Mouse (Mus musculus) liver, embryonic 14 days (tissue): ENCODE measurements around the gene Mvp. TPM values are rescaled to one million over a fixed set of nuclear protein-coding genes. Genes with fewer than 3 reads are reported as not detected.

Source experiments
- polyA plus RNA-seq: library from polyadenylated mRNA; depleted of rRNA; stranded (reverse); fragments of >200 nt; gene quantifications from 2 replicates; pipeline ENCODE4 v1.2.3, GENCODE M21; 2012; rRNA removed

The Mvp gene
- 4.0 and 4.7 TPM in 2 replicates for polyA plus RNA-seq

DNA sequence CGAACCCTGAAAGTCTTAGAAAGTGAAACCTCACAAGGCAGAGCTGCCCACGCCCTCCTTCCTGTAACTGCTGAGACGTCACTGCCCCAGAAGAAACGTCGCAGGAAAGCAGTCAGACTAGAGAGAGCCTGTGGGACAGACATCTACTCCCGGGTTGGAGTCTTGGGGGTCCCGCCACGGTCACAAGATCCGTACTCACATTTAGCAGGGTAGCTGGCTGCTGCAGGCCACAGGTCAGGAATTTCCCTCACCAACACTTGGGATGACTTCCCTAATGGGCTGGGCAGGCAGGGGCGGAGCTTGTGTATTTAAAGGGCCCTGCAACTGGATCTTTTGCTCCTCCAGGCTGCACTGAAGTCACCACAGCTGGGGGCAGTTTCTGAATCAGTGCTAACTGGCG is at the start of gene Mvp:
Gene Mvp (minus strand): TSS at position 302 of the 400 bp plus-strand sequence.

DNA sequence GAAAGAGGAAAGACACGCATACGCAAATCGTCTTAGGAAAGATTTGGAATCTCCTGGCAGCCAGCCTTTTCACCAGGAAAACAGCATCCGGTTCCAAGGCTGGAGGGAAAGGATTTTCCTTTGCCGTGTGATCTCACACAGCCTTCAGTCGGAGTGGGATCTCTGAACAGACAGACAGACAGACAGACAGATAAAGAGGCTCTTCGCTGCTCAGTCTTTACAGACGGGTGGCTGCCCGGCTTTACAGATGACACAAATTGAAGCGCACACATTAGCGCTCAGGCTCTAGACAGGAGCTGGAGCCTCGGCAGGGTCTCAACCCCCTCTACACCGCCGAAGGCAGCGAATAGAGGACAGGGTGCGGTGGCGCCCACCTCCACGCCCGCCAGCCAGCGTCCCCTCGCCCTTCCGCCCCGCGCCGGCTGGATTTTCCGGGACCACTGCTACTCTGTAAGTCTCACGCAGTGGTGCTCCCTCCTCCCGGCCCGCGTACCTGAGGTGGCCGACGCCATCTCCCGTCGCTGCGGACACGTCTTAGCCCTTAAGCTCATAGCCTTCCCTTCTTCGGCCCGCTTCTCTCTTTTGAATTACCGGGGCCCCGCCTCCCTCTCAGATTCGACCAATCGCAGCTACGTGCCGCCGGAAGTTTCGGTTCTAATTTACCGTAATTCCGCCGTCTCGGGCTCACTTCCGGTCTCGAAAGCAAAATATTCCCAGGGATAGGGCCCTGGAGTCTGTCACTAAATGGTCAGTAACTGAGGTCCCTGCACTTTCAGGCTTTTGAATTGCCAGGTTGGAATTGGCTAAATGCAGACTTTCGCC is 27.6 kb upstream of the Mvp start, which contains the start of gene Kif22:
Gene Kif22 (minus strand): TSS at position 621 of the 822 bp plus-strand sequence.

DNA sequence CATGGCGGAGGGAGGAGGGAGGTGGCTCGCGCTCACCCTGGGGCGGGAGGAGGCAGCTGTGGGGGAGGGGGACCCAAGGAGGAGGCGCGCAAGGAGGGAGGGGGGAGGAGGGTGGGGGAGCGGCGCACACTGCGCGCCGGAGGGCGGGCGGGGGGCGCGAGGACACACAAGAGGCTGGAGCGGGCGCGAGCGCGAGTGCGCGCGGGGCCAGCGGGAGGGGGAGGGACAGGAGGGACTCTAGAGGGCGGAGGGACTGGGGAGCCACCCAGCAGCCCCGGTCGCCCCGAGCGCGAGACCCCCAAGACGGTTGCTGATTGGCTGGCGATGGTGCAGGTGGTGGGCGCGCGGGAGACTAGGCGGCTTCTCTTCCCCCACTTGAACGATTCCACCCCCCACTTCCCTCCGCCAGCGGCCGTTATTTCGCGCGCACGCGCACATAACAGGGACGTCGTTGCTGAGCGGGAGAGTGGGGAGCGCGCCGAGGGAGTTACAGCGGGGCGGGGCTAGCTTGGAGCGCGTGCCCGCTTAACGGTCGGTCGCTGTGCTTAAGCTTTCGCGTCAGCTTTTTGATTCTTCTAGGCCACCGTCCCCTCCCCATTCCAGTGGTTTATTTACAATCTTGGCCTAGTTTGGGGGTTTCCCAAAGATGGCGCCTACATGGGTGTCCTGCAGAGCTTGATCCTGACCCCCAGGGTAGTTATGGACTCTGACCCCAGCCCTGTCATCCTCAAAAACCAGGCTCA is 12.7 kb upstream of the Mvp start, which contains the start of gene Maz:
Gene Maz (minus strand): TSS at position 54 of the 743 bp plus-strand sequence.

DNA sequence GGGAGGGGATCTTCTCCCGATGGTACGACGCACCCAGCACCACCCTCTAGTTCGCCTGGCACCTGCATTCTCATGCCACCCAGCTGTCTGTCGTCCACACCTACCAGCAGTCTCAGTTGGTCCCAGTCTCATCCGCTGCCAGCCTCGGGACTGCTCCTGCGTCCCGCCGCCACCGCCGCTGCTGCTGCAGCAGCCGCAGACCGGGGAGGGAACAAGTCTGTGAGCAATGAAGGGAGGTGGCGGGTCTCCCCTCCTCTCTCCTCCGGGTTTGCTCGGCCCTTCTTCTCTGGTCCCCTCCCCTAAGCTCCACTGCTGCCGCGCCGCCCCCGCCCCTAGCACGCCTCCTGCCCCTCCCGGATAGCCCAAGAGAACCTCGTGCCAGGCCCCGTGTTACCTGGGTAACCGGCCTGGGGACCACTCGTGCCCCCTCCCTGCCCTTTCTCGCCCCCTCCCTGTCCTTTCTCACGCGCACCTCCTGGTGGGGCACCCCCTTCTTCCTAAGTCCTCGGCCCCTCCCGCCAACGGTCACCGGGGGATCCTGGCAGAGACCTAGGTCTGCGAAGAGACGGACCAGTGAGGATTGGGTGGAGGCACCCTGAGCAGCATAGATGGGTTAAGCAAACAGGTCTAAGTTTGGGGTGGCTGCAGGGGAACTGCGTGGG is 6.6 kb upstream of the Mvp start, which contains the start of the genes Gm42742 and Prrt2:
Gene Gm42742 (minus strand): TSS at position 197 of the 662 bp plus-strand sequence.
Gene Prrt2 (minus strand): TSS at position 311 of the 662 bp plus-strand sequence.

DNA sequence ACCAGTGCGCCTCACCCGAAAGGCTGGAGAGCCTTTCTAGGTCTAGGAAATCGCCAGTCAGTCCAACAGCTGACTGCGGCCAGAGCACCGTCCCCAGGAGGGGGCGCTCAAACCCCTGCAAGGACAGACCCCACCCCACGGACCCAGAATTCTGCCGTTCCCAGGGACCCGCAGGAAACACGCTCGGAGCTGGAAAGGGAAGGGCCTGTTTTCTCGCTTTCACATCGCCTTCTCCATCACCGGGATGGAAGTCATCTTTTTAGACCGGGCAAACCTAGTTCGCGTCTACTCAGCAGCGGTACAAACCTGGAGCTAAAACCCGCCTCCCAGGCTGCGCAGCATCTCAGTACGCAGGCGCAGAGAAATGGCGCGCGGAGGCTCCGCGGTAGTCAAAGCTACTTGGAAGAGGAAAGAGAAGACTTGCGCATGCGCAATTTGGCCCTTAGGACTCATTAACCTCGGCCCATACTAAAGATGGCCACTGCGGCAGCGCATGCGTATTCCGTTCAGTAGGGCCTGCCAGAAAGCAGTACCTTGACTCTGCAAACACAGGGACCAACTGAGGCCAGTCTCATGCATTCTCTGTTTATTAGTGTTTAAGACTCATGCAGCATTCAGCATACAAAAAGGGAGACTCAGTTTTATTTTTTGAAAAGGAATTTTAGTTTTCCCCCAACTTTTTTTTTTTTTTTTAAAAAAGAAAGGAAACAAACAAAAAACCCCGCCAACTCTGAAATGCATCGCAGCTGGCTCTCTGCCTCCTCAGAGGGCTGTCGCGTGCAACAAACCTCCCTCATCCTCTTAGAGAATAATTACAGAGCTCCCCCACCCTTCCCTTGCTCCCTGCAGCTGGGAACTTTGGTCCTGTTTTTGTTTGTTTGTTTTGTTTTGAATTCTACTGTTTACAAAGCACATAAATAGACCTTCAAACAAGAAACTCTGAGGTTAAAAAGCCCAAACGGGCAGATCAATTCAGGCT is 2.8 kb upstream of the Mvp start, which contains the start of gene Pagr1a:
Gene Pagr1a (minus strand): TSS at position 382 of the 979 bp plus-strand sequence.

DNA sequence TGATC is 1.9 kb upstream of the Mvp start, which contains the start of gene Pagr1b:
Gene Pagr1b (minus strand): TSS at position 4 of the 5 bp plus-strand sequence.

DNA sequence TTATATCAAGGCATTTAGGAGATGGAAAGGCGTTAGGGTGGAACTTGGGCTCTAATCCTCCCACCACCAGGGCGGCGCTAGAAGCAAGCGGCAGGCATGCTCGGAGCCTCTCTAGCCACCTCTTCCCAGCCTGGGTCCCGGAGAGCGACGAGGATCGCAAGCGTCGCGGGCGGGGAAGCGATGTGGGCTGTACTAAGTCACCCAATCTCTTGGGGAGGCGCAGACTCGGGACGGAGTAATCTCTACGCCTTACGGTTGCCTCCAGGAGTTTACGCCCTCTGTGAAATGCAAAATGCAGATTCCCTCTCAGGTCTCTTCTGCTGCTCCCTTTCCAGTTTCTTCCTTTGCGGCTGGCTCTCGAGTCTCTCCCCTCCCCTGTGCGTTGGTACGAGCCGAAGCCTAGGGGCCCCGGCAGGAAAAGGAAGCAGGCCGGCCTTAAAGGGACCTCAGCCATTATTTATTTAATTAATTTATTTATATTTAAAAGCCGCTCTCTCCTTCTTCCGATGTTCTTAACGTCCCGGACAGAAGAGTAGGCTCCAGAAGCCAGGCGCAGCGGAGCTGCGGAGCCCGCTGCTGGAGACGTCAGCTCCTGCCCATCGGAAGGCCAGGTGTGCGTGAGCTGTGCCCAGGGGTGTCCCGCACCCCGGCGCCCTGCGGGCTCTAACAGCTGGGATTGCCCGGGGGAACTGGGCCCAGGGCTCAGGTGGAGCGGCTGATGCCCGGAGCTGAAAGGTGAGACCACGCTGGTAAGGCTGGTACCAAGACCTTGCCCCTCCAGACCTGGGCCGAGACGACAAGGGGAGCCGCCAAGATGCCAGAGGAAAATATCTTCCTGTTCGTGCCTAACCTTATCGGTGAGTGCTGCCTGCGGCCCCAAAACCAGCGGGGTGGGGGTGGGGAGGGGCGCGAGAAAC is 38.2 kb downstream of the Mvp start, which contains the start of gene Cdiptos:
Gene Cdiptos (minus strand): TSS at position 149 of the 917 bp plus-strand sequence.

DNA sequence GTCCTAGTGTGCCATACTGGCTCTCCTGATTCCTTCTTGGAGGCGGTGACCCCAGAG is 38.7 kb downstream of the Mvp start, which contains the start of gene Cdipt:
Gene Cdipt (plus strand): TSS at position 22 of the 57 bp plus-strand sequence.

DNA sequence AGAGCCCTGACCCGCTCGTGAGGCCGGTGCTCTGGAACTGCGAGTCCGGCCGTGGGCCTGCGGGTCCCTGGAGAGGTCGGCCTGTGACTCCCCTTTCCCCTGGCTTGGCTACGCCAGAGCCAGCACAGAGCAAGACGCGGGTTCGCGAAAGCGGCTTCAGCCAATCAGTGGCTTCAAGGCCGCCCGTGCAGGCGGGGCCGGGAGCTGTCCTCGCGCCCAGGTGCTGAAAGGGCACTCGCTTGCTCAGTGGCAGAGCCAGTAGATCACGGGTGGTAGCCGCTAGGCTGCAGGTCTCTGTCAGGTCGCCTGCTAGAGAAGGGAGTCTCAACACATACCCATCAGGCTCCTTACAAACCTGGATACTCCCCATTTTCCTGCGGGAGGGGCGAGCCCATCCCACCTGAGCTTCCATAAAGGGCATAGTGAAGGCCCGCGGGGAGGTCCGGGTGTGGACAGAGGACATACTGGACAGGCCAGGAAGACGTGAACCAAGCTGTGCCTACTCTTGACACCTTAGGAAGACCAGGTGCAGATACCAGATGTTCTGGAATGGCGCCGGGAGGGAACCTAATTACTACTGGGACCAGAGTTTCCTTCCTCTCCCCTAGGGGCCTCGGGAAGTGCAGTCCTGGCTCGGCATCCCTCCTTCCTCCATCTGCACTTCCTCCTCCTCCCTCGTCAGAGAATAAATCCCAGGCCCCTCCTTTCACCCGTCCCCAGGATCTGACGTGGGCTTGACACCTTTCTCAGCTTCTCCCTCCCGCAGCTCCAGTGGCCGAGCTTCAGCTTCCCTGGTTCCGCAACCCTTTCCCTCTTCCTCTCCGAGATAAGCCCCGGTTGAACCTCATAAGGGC is 64.4 kb downstream of the Mvp start, which contains the start of gene Sez6l2:
Gene Sez6l2 (plus strand): TSS at position 771 of the 854 bp plus-strand sequence.

DNA sequence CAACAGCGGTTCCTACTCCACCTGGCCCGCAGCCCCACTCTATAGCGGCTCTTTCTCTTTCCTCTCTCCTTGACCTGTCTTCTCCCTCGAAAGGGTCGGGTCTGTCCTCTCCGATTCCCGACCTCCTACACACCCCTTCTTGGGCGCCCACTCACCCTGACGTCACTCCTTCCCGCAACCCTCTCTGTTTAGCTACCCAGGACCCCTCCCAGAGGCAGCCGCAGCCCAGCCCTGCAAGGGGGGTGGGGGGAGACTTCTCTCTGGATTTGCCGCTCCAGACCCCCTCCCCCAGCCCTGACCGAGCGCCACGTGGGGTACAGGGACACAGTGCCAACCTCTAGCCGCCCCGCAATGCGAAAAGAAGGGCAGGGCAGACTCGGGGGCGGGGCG is 65.0 kb downstream of the Mvp start, which contains the start of gene Asphd1:
Gene Asphd1 (minus strand): TSS at position 180 of the 390 bp plus-strand sequence.

Other genes with a start within 250 kb of the Mvp start
- 1.2 and 1.6 TPM in 2 replicates for gene Gdpd3, start 248.3 kb downstream of the Mvp start, polyA plus RNA-seq
- 58.6 and 66.7 TPM in 2 replicates for gene Ypel3, start 237.7 kb downstream of the Mvp start, polyA plus RNA-seq
- 1.0 and 1.3 TPM in 2 replicates for gene Tbx6, start 233.1 kb downstream of the Mvp start, polyA plus RNA-seq
- 74.0 and 86.5 TPM in 2 replicates for gene Ppp4c, start 222.1 kb downstream of the Mvp start, polyA plus RNA-seq
- 0.09 and 0.13 TPM in 2 replicates for gene Fam57b, start 217.0 kb downstream of the Mvp start, polyA plus RNA-seq
- not detected in 2 replicates for gene 4930451I11Rik, start 183.0 kb downstream of the Mvp start, polyA plus RNA-seq
- gene Doc2a, start 167.2 kb downstream of the Mvp start, polyA plus RNA-seq, result 0.01 and 0.03 TPM in 2 replicates
- gene Hirip3, start 152.6 kb downstream of the Mvp start, polyA plus RNA-seq, result 58.3 and 79.1 TPM in 2 replicates
- gene Ino80e, start 152.2 kb downstream of the Mvp start, polyA plus RNA-seq, result 23.2 and 24.6 TPM in 2 replicates
- 15.6 and 17.1 TPM in 2 replicates for gene Taok2, start 129.9 kb downstream of the Mvp start, polyA plus RNA-seq
- gene Tmem219, start 91.7 kb downstream of the Mvp start, polyA plus RNA-seq, result 9.6 and 10.9 TPM in 2 replicates
- 4.2 and 4.6 TPM in 2 replicates for gene Kctd13, start 85.7 kb downstream of the Mvp start, polyA plus RNA-seq
- not detected in 2 replicates for gene Asphd1, start 65.0 kb downstream of the Mvp start, polyA plus RNA-seq
- 0.18 and 0.26 TPM in 2 replicates for gene Sez6l2, start 64.1 kb downstream of the Mvp start, polyA plus RNA-seq
- 29.7 and 37.0 TPM in 2 replicates for gene Cdipt, start 38.7 kb downstream of the Mvp start, polyA plus RNA-seq
- gene Cdiptos, start 38.5 kb downstream of the Mvp start, polyA plus RNA-seq, result 0.23 and 0.35 TPM in 2 replicates
- 0.08 TPM in 1 of 2 replicates, not detected in the other for gene Pagr1b, start 1.9 kb upstream of the Mvp start, polyA plus RNA-seq
- 10.6 and 17.2 TPM in 2 replicates for gene Pagr1a, start 2.7 kb upstream of the Mvp start, polyA plus RNA-seq
- gene Gm42742, start 6.5 kb upstream of the Mvp start, polyA plus RNA-seq, result 12.4 and 21.2 TPM in 2 replicates
- gene Prrt2, start 6.6 kb upstream of the Mvp start, polyA plus RNA-seq, result 0.12 and 0.26 TPM in 2 replicates
- 84.8 and 98.3 TPM in 2 replicates for gene Maz, start 12.4 kb upstream of the Mvp start, polyA plus RNA-seq
- 58.9 and 63.9 TPM in 2 replicates for gene Kif22, start 27.9 kb upstream of the Mvp start, polyA plus RNA-seq
- 0.08 TPM in 1 of 2 replicates, not detected in the other for gene Zg16, start 72.7 kb upstream of the Mvp start, polyA plus RNA-seq
- 4.3 and 5.9 TPM in 2 replicates for gene AI467606, start 76.7 kb upstream of the Mvp start, polyA plus RNA-seq
- gene Qprt, start 107.6 kb upstream of the Mvp start, polyA plus RNA-seq, result 32.4 and 37.2 TPM in 2 replicates
- 9.5 and 11.2 TPM in 2 replicates for gene Spn, start 123.2 kb upstream of the Mvp start, polyA plus RNA-seq
- 31.0 and 35.9 TPM in 2 replicates for gene Cd2bp2, start 181.4 kb upstream of the Mvp start, polyA plus RNA-seq
- gene Tbc1d10b, start 193.8 kb upstream of the Mvp start, polyA plus RNA-seq, result 13.4 and 15.2 TPM in 2 replicates
- gene Mylpf, start 194.3 kb upstream of the Mvp start, polyA plus RNA-seq, result 16.2 and 46.6 TPM in 2 replicates
- 3.4 and 3.5 TPM in 2 replicates for gene Zfp553, start 218.4 kb upstream of the Mvp start, polyA plus RNA-seq
- gene Sept1, start 218.5 kb upstream of the Mvp start, polyA plus RNA-seq, result 15.1 and 15.2 TPM in 2 replicates
- gene Zfp771, start 229.7 kb upstream of the Mvp start, polyA plus RNA-seq, result 19.1 and 19.2 TPM in 2 replicates
- 56.0 and 63.0 TPM in 2 replicates for gene Dctpp1, start 246.1 kb upstream of the Mvp start, polyA plus RNA-seq